9 mouse cellular contexts compared by ENCODE assay signal in the genomic region with DNA sequence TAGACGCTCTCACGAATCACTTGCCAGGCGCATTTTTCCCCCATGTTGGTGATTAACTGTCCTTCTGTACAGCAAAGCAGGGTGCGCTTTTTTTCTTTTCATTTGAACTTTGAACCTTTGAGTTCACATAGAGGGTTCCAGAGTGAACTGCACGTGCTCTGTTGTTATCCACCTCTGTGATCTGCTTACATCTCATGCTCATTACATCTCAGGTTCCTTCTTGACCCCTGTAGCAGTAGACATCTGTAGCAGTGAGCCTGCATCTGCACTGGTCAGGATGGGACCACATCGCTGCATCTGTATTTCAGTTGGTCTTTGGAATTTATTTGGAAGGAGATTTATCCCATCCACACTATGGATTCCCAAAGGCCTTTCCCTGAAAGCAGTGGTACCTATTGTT.
A peak's percentile ranks its signal among the peaks of the same experiment; 100 is the strongest.
DNase-seq lines count a peak whose midpoint lies in the region; ATAC-seq and TF ChIP-seq lines count a peak whose summit lies in the region.
"Had no signal": no experiment of that assay in that cellular context is flagged by ENCODE, and none has a peak within 500 bp of the region (broad histone marks: within the 10 kb centered on the region; RNA-seq: fewer than 3 reads in every experiment).

No protein-coding gene starts in this region.

- no peak for TF ChIP-seq POLR2A in bone marrow macrophage, adult 2 months (IDR thresholded peaks at IDR 0.05; ENCODE audit: borderline replicate concordance, low read depth, low read length)

- peak overlapping the region; percentile 34 for H3K4me3 ChIP-seq in bone marrow macrophage, adult 2 months (ENCODE audit: insufficient read depth, low read length)
- H3K4me3 ChIP-seq in embryonic facial prominence, embryonic 11.5 days (ENCODE audit: low read depth, low read length), result no peak overlapping the region
- no peak overlapping the region for H3K4me3 ChIP-seq in hindbrain, embryonic 16.5 days (ENCODE audit: low read length)
- H3K4me3 ChIP-seq: liver, embryonic 15.5 days had no signal

- 64% methylated on average over 6 of the region's 6 CpGs for WGBS in embryonic facial prominence, embryonic 11.5 days
- 34% methylated on average over 6 of the region's 6 CpGs for WGBS in hindbrain, embryonic 16.5 days

- no peaks in the 10 kb centered on the region for H3K9me3 ChIP-seq in embryonic facial prominence, embryonic 11.5 days (replicated peaks; ENCODE audit: control insufficient read depth, low read length)
- H3K9me3 ChIP-seq in hindbrain, embryonic 16.5 days (ENCODE audit: control insufficient read depth, low read length), result no peaks in the 10 kb centered on the region; the same call in 1 of the 2 replicates
- H3K9me3 ChIP-seq: liver, embryonic 15.5 days had no signal

- H3K36me3 ChIP-seq in embryonic facial prominence, embryonic 11.5 days (replicated peaks; ENCODE audit: control insufficient read depth, insufficient read depth, low read depth, low read length), result no peaks in the 10 kb centered on the region
- H3K36me3 ChIP-seq in hindbrain, embryonic 16.5 days (ENCODE audit: control insufficient read depth, insufficient read depth, low read length), result no peaks in the 10 kb centered on the region
- H3K36me3 ChIP-seq: G1E; liver, embryonic 15.5 days had no signal

- no peak overlapping the region for H3K27ac ChIP-seq in bone marrow macrophage, adult 2 months (ENCODE audit: insufficient read depth, low read depth, low read length)
- H3K27ac ChIP-seq in embryonic facial prominence, embryonic 11.5 days (replicated peaks; ENCODE audit: low read depth, low read length), result no peak overlapping the region
- 0 out of 2 replicates have a peak overlapping the region, but pooled peaks have one; percentile 16 for H3K27ac ChIP-seq in hindbrain, embryonic 16.5 days (ENCODE audit: low read depth, low read length)
- H3K27ac ChIP-seq: liver, embryonic 15.5 days had no signal

- no peaks in the 10 kb centered on the region for H3K27me3 ChIP-seq in embryonic facial prominence, embryonic 11.5 days (ENCODE audit: control insufficient read depth, insufficient read depth, low read length)
- H3K27me3 ChIP-seq in hindbrain, embryonic 16.5 days (replicated peaks; ENCODE audit: control insufficient read depth, insufficient read depth, low read length), result no peaks in the 10 kb centered on the region
- H3K27me3 ChIP-seq: liver, embryonic 15.5 days had no signal

- no peak overlapping the region for H3K9ac ChIP-seq in embryonic facial prominence, embryonic 11.5 days (replicated peaks; ENCODE audit: low read length)
- no peak overlapping the region for H3K9ac ChIP-seq in hindbrain, embryonic 16.5 days (ENCODE audit: low read depth, low read length)
- H3K9ac ChIP-seq: liver, embryonic 15.5 days had no signal

- no peak for DNase-seq in embryonic facial prominence, embryonic 11.5 days (ENCODE audit: low spot score)
- peak; percentile 29 for DNase-seq in mesoderm, embryonic 11.5 days (ENCODE audit: low read depth, low spot score)
- DNase-seq in spleen, postnatal 36 days (ENCODE audit: low spot score in 2 of 2), result no peak
- DNase-seq in urinary bladder, adult 2 months (ENCODE audit: low spot score), result no peak
- no peak for DNase-seq in gastrocnemius, postnatal 14 days

- H3K4me2 ChIP-seq in embryonic facial prominence, embryonic 11.5 days (ENCODE audit: low read depth, low read length), result 0 out of 2 replicates have a peak overlapping the region, but pooled peaks have one; percentile 2
- peak overlapping the region; percentile 22 for H3K4me2 ChIP-seq in hindbrain, embryonic 16.5 days (ENCODE audit: low read length)
- H3K4me2 ChIP-seq: liver, embryonic 15.5 days had no signal

- intact Hi-C loops in gastrocnemius, postnatal 14 days (cut with DNase I; ENCODE audit: low total_unique reads), result no loop called here

- peaks cover 14% of the 10 kb centered on the region for H3K4me1 ChIP-seq in bone marrow macrophage, adult 2 months (ENCODE audit: control insufficient read depth, insufficient read depth, low read length)
- H3K4me1 ChIP-seq in embryonic facial prominence, embryonic 11.5 days (ENCODE audit: control insufficient read depth, insufficient read depth, low read length), result no peaks in the 10 kb centered on the region; the same call in 1 of the 2 replicates
- H3K4me1 ChIP-seq in hindbrain, embryonic 16.5 days (ENCODE audit: control insufficient read depth, insufficient read depth, low read depth, low read length), result peaks cover 3% of the 10 kb centered on the region
- H3K4me1 ChIP-seq: liver, embryonic 15.5 days had no signal

- no peak for TF ChIP-seq CTCF in bone marrow macrophage, adult 2 months (IDR thresholded peaks at IDR 0.05; ENCODE audit: low read depth, low read length)

- no peak for ATAC-seq in embryonic facial prominence, embryonic 11.5 days (replicated peaks; ENCODE audit: insufficient number of reproducible peaks, low FRiP score, low TSS enrichment, low read depth)
- no peak for ATAC-seq in hindbrain, embryonic 16.5 days
